Mouse (Mus musculus) neural tube, embryonic 10.5 days (tissue): ENCODE data around the gene Naxd.
A peak's percentile ranks its signal among the peaks of the same experiment; 100 is the strongest.
"Not testable (repeated sequence)": the region's sequence is repeated elsewhere in the genome, so short reads cannot be mapped to it uniquely, and the experiment has no call there.

Experiments used
- DNase-seq: peaks from one replicate; pipeline ENCODE4 v3.0.0-alpha.2; 2017; ENCODE audit warnings: low spot score; ENCODE audit errors: extremely low spot score

The Naxd gene

DNA sequence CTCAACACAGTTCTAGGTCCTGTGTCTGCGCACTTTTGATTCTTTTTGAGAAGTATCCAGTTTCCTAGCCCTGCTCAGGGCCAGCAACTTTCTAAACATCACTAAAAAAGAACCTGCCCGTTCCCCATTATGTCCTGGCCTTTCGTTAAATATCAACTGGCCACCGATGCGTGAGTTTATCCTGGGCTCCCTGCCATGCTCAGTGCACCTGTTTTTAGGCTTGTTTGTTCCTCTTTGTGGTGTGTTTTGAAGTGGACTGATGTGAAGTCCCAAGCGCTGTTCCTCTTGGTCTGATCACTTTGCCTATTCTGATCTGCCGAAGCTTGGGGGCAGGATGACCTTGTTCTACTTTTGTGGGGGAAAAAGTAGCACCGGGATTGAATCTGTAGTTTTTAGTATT, 26.0 kb upstream of the Naxd start:
- DNase-seq: no peak

DNA sequence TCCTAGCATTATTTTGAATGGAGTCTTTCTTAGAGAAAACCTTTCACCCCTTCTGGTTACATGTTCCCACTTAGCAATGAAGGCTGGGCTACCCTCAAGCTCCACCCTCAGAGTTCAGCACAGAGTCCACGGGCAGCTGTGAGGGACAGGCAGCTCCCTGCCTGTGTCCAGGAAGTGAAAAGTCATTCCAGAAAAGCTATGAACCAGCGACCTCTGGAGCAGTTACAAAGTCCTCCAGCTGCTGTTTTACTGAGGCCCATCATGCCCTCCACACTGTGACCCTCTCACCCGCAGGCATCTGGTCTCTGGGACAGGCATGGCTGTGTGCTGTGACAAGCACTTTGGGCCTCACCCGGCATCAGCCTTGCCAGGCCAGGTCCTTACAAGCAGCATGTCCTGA, 24.2 kb upstream of the Naxd start:
- no peak for DNase-seq

DNA sequence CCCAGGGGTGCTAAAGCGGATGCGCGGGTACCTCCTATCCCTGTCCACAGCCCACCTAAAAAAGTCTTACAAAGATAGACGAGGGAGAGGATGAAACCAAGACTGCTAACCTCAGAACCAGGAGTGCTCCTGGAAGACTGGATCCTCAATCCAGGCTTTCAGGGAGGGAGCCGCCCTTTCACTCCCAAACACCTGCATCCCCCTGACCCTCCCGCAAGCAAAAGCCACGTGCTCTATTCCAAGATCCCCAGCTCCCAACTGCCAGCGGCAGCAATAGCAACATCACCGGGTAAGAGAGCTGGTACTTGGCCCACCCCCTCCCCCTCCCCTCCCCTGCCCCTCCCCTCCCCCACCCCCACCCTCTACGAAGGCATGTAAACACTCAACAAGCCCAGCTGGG, 21.9 kb upstream of the Naxd start:
- DNase-seq: no peak

DNA sequence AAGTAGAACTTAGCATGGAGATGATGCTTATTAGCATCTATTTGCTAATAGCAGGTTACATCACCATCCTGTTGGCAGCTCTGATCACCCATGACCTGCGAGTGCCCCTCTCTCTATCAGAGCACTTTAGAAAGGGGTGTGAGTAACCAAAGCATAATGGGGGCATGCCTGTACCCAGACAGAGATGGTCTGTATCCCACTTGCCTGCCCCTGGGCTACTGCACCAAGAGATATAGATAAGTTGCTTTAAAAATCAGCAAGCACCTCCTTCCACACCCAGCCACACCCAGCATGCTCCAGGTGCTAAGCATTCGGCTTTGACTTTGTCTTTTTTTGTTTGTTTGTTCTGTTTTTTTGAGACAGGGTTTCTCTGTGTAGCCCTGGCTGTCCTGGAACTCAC, 21.4 kb upstream of the Naxd start:
- DNase-seq: no peak

DNA sequence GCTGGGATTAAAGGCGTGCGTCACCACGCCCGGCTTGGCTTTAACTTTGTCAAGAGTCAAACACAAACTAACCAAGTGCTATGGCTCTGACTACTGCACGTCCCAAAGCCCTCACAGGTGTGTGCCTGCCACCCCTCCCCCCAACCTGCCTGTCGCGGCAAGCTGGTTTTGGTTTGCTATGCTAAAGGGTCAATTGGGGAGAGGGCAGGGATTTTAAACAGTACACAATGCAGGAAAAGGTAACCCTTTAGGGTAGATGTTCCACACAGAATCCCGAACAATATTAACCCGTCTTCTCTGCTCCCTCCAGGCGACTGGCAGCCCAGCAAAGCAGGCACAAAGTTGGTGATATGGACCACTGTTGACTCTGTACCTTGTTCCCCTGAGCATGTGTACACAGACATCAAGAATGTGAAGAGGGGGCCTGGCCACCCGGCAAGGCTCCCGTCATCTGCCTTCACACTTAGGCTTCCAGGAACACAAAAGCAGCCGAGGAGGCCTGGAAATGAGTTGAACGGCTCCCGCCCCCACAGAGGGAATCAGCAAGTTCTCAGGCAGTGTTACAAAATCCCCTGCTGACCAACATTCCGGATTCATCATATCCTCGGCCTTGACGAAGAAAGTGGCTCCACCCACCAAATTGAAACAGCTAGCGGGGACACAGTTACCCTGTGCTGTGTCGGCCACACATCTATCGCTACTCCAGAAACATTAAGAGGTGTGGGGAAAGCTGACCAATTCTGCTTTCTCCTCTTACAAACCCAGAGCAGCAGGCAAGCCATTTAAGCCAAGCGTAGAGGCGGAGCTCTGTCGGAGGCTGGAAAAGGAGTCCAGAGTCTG, 20.7 kb upstream of the Naxd start:
- peak; percentile 51 for DNase-seq

DNA sequence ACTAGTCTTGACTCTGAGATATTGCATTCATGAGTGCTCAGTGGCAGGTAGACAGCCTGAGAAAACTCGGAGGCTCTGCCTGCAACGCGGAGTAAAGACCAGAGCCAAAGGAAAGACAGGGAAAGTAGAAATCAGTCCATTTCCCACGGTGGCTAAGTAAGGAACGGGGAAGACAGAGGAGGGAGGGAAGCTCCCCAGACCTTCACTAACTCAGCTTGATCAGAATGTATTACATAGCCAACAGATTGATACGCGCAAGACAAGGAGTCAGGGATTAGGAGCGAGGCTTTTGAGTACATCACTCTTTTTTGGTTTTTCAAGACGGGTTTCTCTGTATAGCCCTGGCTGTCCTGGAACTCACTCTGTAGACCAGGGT, 20.1 kb upstream of the Naxd start:
- DNase-seq: no peak

DNA sequence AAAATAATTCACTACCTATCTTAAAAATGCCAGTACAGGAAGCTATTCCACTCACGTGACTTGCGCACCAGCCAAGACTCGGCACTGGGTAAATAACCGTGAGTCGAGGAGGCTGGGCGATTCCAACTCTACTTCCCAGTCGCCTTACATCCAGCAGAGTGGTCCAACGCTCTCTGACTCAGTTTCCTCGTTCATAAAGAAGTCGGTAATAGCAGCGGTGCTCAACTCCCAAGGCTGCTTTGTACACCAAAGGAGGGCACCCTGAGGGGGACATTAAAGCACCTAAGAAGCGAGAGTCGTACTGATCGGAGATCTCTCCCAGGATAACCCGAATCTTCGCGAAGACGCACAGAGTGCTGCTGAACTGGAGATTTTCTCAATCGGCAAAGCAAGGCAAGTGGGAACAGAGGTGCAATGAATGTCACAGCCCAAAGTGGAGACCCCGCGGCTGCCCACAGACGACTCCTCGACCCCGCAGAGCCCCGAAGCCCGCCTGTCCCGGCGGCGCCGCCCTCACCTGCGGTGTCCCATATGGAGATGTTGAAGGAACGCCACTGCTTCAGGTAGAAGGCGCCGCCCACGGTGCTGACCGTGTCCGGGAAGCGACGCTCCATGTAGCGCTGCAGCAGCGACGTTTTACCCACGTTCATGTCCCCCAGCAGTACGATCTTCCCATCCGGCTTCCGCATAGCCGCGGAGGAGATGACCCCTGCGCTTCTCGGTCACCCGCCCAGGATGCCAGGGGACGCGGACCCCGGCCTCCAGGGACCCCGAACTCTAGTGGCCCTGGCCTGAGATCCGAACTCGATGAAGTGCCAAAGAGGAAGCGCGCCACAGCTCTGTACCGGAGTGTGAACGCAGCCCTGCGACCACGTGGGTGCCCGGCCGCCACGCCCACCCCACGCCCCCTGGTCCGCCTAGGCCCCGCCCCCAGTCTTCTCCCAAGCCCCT, 19.2 kb upstream of the Naxd start, which contains the start of gene Rab20:
Rab20 (minus strand) TSS at position 900 of the 951 bp plus-strand sequence.
- DNase-seq: peak; percentile 75

DNA sequence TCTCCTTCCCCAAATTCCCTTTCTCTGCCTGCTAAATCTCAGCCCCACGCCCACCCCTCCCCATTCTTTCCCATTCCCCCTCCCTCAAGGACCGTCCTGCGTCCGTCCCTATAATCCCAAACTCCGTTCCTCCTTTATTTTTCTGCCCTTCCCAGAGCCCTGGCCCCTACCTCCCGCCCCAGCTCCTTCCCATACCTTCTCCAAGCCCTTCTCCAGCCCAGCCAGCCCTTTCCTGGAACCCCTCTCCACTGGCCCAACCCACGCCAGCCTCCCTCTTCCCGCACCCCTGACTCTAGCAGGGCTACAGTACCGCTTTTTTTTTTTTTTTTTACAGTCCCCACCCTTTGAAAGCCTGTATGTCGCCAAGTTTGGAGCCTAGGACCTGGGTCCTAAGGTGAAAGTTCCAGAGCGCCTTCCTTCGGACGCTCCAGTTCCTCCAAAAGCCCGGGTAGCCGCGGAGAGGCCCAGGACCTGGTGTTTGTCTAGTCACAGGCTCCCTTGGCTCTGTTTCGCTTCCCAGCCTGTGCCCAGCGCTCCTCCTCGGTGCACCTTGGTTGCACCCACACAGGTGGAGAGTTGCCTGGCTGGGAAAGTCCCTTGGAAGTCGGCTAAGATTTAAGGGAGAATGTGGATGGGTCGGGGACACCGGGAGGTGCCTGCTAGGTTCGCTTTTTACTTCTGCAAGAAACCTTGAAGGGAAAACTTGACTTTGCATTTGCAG, 18.3 kb upstream of the Naxd start:
- DNase-seq: peak; percentile 55

DNA sequence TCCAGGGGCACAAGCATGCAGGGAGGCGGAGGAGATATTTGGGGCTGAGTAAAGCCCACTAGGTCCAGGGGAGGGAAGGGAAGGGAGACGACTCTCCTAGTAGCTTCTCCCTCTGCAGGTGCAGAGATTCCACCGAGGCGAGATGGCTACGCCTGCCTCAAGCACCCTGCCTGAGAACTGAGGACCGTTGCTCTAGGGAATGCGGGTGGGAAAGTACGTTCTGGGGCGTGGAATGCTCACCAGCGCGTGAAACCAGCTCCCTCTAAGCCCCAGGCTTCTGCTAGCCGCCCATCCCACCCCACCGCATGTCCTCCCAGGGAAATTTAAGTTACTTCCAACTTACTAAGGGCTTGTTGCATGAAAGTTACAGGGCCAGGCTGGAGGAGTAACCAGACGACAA, 17.7 kb upstream of the Naxd start:
- DNase-seq: no peak

DNA sequence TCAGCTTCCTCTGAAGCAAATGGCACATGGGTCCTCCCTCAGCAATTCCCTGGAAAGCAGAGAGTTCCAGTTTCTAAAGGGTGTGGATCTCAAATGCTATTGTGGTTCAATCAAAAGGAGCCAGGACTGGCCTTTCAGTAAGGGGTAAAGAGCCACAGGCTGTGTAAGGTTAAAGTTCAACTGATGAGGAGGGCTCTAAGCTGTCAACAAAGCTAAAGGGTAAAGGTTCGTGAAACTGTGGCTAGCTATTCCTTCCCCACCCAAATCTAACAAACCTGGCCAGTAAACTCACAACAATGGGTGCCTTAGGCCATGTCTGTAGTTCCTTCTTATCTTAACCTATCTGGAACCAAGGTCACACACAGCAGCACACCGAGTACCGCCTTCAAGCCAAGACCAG, 15.4 kb upstream of the Naxd start:
- DNase-seq: no peak

DNA sequence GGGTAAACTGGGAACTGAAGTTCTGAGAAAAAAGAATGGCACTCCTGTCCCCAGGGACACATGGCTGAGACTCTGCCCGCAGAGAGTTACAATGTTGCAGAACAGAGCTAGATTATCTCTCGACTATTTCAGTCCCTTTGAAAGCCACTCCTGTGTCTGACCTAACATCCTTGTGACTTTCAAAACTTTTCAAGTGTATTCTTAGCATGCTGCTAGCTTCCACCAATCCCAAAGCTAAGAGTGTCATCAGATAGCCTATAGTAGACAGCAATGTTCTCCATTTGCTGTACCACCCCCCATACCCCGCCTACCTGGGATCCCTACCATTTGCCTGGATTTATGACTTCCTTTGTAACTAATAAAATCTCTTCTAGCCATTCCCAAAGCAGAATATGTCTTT, 14.8 kb upstream of the Naxd start:
- DNase-seq: no peak

DNA sequence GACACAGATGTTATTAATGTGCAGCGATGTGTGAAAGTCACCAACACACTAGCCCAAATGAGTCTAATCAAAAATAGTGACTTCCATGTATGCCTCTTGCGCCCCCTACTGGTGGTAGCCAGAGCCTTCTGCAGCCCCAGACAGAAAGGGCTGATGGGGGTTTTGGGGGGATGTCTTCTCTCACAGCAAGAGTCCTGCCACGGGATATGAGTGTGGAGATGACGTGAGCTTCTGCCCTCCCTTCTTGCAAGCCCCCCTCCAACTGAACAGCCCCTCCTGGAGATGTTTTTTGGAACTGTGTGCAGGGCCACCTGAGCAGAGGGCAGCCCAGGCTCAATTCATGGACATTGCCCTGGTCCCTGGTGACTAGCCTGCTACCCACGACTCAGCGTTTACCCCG, 11.2 kb upstream of the Naxd start:
- peak; percentile 75 for DNase-seq

DNA sequence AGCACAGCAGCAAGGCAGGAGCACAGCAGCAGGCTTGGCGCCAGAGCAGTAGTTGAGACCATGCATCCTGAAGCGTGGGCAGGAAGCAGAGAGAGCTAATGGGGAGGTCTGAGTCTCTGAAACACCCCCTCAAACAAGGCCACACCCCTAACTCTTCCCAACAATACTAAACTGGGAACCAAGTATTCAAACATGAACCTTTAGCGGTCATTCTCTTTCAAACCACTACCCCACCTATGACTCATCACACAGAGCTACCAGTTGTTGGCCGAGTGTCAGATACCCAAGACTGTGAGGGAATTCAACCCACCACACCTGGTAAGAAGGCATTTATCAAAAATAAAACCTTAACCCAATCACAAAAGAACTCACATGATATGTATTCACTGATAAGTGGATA, 10.1 kb upstream of the Naxd start:
- no peak for DNase-seq

DNA sequence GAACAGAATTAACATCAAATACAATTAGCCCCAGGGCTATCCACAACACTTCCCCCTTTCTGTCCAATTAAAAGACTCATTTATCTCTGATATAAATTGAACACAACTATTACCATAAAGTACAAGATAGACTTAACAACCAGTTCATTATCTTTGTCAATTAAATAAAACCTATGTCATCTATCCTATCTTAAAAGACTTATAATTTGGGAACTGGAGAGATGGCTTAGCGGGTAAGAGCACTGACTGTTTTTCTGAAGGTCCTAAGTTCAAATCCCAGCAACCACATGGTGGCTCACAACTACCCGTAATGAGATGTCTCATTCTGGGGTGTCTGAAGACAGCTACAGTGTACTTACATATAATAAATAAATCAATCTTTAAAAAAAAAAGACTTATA, 5.0 kb upstream of the Naxd start:
- DNase-seq: not testable (repeated sequence)

DNA sequence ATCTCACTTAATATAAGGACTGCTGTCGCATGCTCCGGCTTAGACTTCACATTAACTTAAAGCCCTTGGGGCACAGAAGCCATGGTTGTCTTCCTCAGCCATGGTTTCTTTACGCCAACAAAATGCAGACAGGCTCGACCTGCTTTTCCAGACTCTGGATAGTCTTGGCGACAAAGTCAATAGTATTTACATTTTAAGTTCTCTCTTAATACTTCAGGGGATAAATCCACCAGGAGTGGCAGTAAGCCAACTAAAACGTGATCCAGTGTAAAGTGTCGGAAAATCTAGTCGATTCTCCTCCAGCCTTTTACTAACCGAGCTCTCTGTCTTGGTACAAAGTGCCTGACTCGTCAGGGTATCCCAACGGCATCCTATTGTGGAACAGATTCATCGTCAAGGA, 975 bp downstream of the Naxd start:
- no peak for DNase-seq

DNA sequence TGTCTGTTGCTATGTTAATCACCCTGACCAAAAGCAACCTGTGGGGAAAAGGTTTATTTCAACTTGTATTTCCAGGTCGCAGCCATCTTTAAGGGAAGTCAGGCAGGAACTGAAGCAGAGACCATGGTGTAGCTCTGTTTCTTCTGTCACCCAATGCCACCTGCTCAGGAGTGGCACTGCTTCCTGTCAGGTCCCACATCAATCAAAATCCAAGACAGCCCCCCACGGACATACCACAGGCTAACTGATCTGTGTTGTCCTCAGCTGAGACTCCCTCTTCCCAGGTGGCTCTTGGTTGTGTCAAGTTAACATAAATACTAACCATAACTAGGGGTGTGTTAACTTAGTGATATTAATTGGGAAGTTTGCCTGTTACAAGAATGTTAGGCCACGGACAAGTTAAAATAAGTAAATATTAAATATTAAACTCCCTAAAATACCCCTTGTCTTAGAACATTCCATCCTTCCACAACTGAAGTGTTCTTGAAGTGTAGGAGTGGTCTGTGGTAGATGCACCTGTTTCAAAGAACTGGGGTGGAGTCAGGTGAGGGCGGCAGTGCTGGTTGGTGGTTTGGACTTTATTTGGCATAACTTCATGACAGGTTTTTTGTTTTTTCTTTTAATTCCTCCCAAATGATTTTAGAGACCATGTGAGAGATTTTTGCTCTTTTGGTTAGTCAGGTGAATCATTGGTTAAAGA, 1.6 kb downstream of the Naxd start:
- DNase-seq: no peak

DNA sequence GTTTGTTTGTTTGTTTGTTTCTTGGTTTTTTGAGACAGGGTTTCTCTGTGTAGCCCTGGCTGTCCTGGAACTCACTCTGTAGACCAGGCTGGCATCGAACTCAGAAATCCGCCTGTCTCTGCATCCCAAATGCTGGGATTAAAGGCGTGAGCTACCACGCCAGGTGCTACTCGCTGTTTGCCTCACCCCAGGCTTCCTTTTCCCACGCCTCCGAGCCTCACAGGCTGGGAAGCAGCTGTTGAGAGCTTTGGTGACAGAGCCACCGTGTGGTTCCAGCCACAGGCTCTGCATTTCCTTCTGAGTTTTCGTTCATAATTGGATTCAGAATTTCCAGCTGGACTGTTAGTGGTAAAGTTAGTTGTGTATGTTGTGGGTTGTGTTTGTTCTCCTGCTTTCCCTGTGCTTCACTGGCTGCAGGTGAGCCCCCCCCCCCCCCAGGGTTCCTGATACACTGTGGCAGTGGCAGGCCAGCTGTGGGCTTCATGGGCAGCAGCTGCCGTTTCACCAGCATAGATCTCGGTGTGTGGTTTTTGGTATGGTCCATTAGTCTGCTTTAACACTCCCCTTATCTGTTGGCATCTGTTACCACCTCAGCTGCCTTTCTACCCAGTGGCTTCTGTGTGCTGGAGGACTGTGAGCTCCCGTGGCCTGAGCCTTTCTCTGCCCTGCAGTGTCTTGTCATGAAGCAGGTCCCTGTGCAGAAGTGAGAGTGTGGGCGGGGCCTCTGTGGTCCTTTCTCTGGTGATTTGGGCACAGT, 6.3 kb downstream of the Naxd start:
- DNase-seq: no peak

DNA sequence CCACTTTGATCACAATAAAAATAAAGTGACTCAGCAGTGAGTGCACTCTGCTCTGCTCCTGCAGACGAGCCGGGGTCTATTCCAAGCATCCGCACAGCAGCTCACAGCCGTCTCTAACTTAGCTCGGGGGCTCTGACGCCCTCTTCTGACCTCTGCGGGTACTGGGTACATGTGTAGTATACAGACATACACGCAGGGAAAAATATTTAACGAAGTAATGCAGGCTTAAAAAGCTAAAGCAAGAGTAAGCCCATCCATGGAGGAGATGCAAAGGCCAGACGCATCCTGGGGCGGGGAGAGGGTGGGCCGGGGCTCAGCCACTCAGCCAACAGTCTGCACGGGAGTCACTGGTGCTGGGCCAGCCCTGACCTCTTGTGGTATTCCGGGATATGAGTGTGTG, 8.8 kb downstream of the Naxd start:
- no peak for DNase-seq

DNA sequence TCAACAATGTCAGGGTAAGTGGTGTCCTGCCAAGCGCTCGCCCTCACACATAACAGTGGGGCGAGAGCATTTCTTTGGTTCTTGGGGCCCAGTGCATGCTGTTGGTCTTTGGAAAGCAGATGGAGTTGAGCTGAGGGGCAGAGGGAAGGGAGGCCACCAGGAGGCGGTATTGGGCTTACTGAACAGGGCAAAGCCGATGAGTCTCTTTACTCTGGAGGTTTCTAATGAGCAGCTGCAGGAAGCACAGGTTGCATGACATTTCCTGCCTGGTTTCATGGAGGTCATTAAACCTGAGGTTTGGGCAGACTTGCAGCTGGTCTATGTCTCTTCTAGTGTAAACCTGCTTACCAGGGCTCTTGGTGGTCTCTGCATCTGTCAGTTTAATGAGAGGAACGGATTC, 9.5 kb downstream of the Naxd start:
- DNase-seq: peak; percentile 36

DNA sequence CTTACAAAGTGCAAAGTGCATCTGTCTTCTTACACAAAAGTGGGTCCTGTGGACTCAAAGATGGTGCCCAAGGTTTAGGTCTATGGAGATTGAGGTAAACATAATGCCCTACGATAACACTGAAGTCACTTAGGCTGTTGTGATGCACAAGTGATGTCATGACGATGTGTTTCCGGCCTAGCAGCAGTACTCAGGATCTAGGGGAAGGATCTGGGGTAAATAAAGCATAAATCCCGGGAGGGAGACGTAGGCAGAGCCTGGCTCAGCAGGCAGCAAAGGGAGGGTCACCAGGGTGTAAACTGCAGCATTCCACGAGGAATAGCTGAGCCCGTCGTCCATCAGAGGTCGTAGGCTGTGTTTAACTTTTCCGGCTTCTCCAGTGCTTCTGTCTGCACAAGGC, 11.6 kb downstream of the Naxd start:
- no peak for DNase-seq
